Mouse (Mus musculus) midbrain, embryonic 16.5 days (tissue): ENCODE data around the gene Fam20a. TPM values are rescaled to one million over a fixed set of nuclear protein-coding genes. Genes with fewer than 3 reads are reported as not detected.

ENCODE experiments used
- ATAC-seq: fragments of 200-750 bp; cut with Nextera tagmentation; 2 replicates; pipeline ENCODE4 v1.8.0; 2017; ENCODE audit warnings: moderate TSS enrichment
- H3K27ac ChIP-seq: fragments of 300-500 bp; sonication (generic); 2 replicates; pipeline ENCODE4 v1.5.1; 2014; ENCODE audit warnings: mild to moderate bottlenecking, low read length, mixed read lengths
- H3K27me3 ChIP-seq: fragments of 300-500 bp; sonication (generic); 2 replicates; pipeline ENCODE4 v1.6.1; 2014; ENCODE audit warnings: low read depth, low read length, mixed read lengths; ENCODE audit not compliant: control insufficient read depth, insufficient read depth
- H3K36me3 ChIP-seq: fragments of 300-500 bp; sonication (generic); 2 replicates; pipeline ENCODE4 v1.6.1; 2014; ENCODE audit warnings: mild to moderate bottlenecking, low read length, moderate library complexity, mixed read lengths; ENCODE audit not compliant: control insufficient read depth, insufficient read depth
- H3K4me1 ChIP-seq: fragments of 300-500 bp; sonication (generic); 2 replicates; pipeline ENCODE4 v1.6.1; 2014; ENCODE audit warnings: mild to moderate bottlenecking, low read length, mixed read lengths; ENCODE audit not compliant: control insufficient read depth, insufficient read depth
- H3K4me2 ChIP-seq: fragments of 300-500 bp; sonication (generic); 2 replicates; pipeline ENCODE4 v1.6.1; 2014; ENCODE audit warnings: mild to moderate bottlenecking, low read length, mixed read lengths
- H3K4me3 ChIP-seq: fragments of 300-500 bp; sonication (generic); 2 replicates; pipeline ENCODE4 v1.5.1; 2014; ENCODE audit warnings: low read depth, mild to moderate bottlenecking, low read length, moderate library complexity, mixed read lengths
- H3K9ac ChIP-seq: fragments of 300-500 bp; sonication (generic); 2 replicates; pipeline ENCODE4 v1.6.1; 2014; ENCODE audit warnings: low read depth, low read length, mixed read lengths
- H3K9me3 ChIP-seq: fragments of 300-500 bp; sonication (generic); replicated peaks from 2 replicates; pipeline ENCODE4 v1.6.1; 2014; ENCODE audit warnings: mild to moderate bottlenecking, low read length, mixed read lengths; ENCODE audit not compliant: control insufficient read depth, poor library complexity, severe bottlenecking
- WGBS: fragments of 180-500 bp; shearing (Covaris S2); extraction: QIAGEN DNeasy Blood & Tissue Kit; methylation state at CpG from one replicate; pipeline ENCODE4 v1.1.7; 2014; 5-methylcytosine and 5-hydroxymethylcytosine counted together
- polyA plus RNA-seq: library from polyadenylated mRNA; unstranded; fragments of >200 nt; fragmentation: Nextera tagmentation; extraction: Ambion mirVana; gene quantifications from 2 replicates; pipeline ENCODE4 v1.2.1, GENCODE M21; 2015

Fam20a gene
- polyA plus RNA-seq, 1 experiment from 2014 or later = 3.9 TPM

GRCm38 (mm10) chr11:109699784-109700183 lies 22.3 kb downstream of the Fam20a start:
- no peaks in the 10 kb centered on the region for H3K9me3 ChIP-seq
- WGBS = 50% methylated on average over 2 of the region's 2 CpGs
- no peaks in the 10 kb centered on the region for H3K4me1 ChIP-seq
- H3K9ac ChIP-seq = no peak overlapping the region
- no peaks in the 10 kb centered on the region for H3K36me3 ChIP-seq
- H3K4me3 ChIP-seq = no peak overlapping the region
- no peaks in the 10 kb centered on the region for H3K27me3 ChIP-seq
- H3K27ac ChIP-seq = no peak overlapping the region
- H3K4me2 ChIP-seq = no peak overlapping the region
- ATAC-seq = no peak

DNA sequence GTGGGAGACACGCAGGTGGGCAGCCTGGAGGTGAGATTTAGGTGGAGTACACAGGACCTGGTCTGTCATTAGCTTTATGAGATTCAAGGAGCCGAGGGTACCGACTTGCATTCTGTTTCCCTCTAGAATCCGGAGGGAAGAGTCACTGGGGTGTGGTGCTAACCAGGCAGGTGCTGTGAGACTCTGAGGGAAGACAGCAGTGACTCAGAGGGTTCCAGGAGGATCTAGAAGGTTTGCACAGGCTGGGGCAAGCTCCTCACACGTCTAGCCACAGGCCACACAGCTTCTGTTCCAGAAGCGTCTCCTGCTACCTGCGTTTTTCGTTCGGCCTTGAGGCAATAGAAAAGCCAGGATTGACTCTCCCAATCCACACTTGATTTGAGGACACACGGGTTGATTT lies 23.3 kb downstream of the Fam20a start:
- no peaks in the 10 kb centered on the region for H3K9me3 ChIP-seq
- no peaks in the 10 kb centered on the region for H3K36me3 ChIP-seq
- H3K27ac ChIP-seq = no peak overlapping the region
- H3K27me3 ChIP-seq = no peaks in the 10 kb centered on the region
- 90% methylated on average over 10 of the region's 10 CpGs for WGBS
- H3K4me1 ChIP-seq = no peaks in the 10 kb centered on the region
- H3K4me3 ChIP-seq = no peak overlapping the region
- H3K4me2 ChIP-seq = no peak overlapping the region
- H3K9ac ChIP-seq = no peak overlapping the region
- ATAC-seq = no peak

GRCm38 (mm10) chr11:109697089-109697643 lies 24.9 kb downstream of the Fam20a start:
- ATAC-seq = no peak
- WGBS = 91% methylated on average over 5 of the region's 5 CpGs

DNA sequence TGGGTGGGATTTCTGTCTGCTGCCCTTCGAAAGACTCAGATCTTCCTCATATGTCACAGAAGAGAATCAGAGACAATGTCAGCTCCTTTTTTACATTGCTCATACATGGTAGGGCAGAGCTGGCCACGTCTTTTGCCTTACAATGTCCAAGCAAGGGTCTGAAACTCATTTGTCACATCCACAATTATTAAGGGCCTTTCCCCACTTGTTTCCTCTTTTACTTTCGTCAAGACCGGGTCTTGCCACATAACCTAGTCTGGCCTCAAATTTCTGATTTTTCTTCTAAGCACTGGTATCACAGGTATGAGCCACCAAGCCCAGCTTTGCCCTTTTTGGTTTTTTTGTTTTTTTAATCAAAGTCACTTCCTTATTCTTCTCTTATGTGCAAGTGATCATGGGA lies 25.6 kb downstream of the Fam20a start:
- no peaks in the 10 kb centered on the region for H3K36me3 ChIP-seq
- H3K9me3 ChIP-seq = no peaks in the 10 kb centered on the region
- H3K27me3 ChIP-seq = no peaks in the 10 kb centered on the region
- H3K4me3 ChIP-seq = no peak overlapping the region
- WGBS = 93% methylated on average over 4 of the region's 4 CpGs
- no peak overlapping the region for H3K27ac ChIP-seq
- no peak overlapping the region for H3K9ac ChIP-seq
- no peak overlapping the region for H3K4me2 ChIP-seq
- ATAC-seq = no peak
- no peaks in the 10 kb centered on the region for H3K4me1 ChIP-seq

More at GRCm38 (mm10) chr11:109697089-109697643, 24.9 kb downstream of the Fam20a start:
- Histone ChIP-seq H3K9ac (no peak overlapping the region), H3K4me3 (no peak overlapping the region), H3K27me3 (no peaks in the 10 kb centered on the region), H3K9me3 (no peaks in the 10 kb centered on the region), H3K36me3 (no peaks in the 10 kb centered on the region), H3K4me1 (no peaks in the 10 kb centered on the region), H3K4me2 (no peak overlapping the region), H3K27ac (no peak overlapping the region)

DNA sequence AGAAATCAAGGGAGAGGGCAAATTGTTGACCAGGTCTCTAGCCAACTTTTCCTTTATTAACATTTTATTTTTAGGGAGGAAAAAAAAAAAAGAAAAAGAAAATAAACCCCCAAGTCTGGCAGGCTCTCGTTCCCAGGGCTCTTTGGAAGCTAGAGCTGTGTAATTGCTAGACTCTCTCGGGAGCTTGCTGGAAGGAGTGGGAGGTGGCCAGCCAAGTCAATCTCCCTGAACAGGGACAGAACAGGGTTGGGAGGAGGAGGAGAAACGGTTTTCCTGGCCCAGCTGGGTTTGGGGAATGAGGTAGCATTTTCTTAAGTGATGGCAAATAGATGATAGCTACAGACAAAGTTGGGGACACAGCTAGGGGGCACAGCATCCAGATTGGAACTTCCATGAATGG lies 29.3 kb downstream of the Fam20a start:
- H3K36me3 ChIP-seq = no peaks in the 10 kb centered on the region
- WGBS = 30% methylated on average over 3 of the region's 3 CpGs
- no peak for ATAC-seq

DNA sequence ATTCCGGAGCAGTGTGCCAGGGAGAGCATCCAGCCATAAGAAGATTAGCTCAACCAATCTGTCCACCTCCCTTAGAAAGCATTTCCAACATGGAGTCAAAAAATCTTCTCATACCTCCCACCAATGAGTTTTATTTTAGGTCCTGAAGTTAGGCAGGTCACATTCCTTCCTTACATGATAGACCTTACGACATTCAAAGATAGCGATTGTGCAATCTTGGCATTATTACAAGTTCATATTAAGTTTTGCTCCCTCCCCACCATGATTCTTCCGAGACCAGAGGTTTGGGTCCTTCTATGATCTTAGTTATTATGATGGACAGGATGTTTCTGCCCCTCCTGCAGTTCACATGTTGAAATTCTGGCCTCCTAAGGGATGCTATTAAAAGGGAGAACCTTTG lies 32.5 kb downstream of the Fam20a start:
- H3K9me3 ChIP-seq = no peaks in the 10 kb centered on the region

More for the DNA sequence above, 29.3 kb downstream of the Fam20a start:
- H3K27me3 ChIP-seq = no peaks in the 10 kb centered on the region
- H3K9me3 ChIP-seq = no peaks in the 10 kb centered on the region
- H3K4me1 ChIP-seq = no peaks in the 10 kb centered on the region
- no peak overlapping the region for H3K9ac ChIP-seq
- no peak overlapping the region for H3K4me2 ChIP-seq
- H3K4me3 ChIP-seq = no peak overlapping the region
- H3K27ac ChIP-seq = no peak overlapping the region

DNA sequence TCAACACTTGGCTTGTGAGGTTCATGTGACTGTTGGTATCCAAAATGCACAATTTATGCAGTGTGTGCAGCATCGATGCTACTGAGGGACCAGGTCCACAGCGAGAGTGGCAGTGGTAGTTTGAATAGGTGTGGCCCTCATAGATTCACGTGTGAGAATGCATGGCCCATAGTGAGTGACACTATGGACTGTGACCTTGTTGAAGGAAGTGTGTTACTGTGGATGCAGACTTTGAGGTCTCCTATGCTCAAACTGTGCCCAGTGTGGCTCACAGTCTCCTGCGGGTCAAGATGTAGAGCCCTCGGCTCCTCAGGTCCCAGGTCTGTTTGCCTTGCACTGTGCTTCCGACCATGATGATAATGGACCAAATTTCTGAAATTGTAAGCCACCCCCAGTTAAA lies 39.9 kb downstream of the Fam20a start:
- 94% methylated on average over 6 of the region's 6 CpGs for WGBS
- no peak overlapping the region for H3K4me2 ChIP-seq
- no peaks in the 10 kb centered on the region for H3K36me3 ChIP-seq
- H3K9me3 ChIP-seq = no peaks in the 10 kb centered on the region
- no peak overlapping the region for H3K4me3 ChIP-seq
- no peaks in the 10 kb centered on the region for H3K27me3 ChIP-seq
- H3K27ac ChIP-seq = no peak overlapping the region
- H3K4me1 ChIP-seq = no peaks in the 10 kb centered on the region
- no peak for ATAC-seq
- no peak overlapping the region for H3K9ac ChIP-seq

More for the DNA sequence above, 32.5 kb downstream of the Fam20a start:
- Histone ChIP-seq H3K27ac (no peak overlapping the region), H3K4me3 (no peak overlapping the region), H3K36me3 (no peaks in the 10 kb centered on the region), H3K4me2 (no peak overlapping the region), H3K27me3 (no peaks in the 10 kb centered on the region), H3K9ac (no peak overlapping the region), H3K4me1 (no peaks in the 10 kb centered on the region)
- WGBS = 91% methylated on average over 4 of the region's 4 CpGs
- ATAC-seq = no peak

GRCm38 (mm10) chr11:109681556-109681955 lies 40.5 kb downstream of the Fam20a start:
- H3K4me2 ChIP-seq = no peak overlapping the region
- H3K36me3 ChIP-seq = no peaks in the 10 kb centered on the region
- H3K4me3 ChIP-seq = no peak overlapping the region
- no peak overlapping the region for H3K27ac ChIP-seq
- no peak overlapping the region for H3K9ac ChIP-seq
- H3K27me3 ChIP-seq = no peaks in the 10 kb centered on the region
- H3K9me3 ChIP-seq = no peaks in the 10 kb centered on the region
- WGBS = 88% methylated on average over 3 of the region's 3 CpGs
- ATAC-seq = no peak
- H3K4me1 ChIP-seq = no peaks in the 10 kb centered on the region

DNA sequence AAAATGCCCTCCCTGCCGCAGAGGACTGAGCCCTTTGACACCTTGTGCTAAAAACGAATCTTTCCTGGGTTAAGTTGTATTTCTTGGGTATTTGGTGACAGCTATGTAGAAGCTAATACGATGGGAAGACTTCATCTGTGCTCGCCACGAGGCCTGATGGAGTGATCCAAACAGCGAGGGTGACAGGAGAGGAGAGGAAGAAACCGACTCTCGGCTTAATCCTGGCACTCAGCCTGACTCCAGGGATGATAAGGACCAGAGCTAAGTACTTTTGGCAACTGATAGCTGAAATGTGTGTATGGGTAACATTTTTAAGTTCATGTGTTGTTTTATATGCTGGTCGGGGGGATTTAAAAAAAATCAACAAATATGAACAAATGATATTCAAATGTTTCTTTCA lies 41.1 kb downstream of the Fam20a start:
- Histone ChIP-seq H3K4me1 (no peaks in the 10 kb centered on the region), H3K27ac (no peak overlapping the region), H3K4me2 (no peak overlapping the region), H3K9me3 (no peaks in the 10 kb centered on the region), H3K4me3 (no peak overlapping the region), H3K36me3 (no peaks in the 10 kb centered on the region), H3K27me3 (no peaks in the 10 kb centered on the region), H3K9ac (no peak overlapping the region)
- 78% methylated on average over 9 of the region's 9 CpGs for WGBS
- no peak for ATAC-seq
